Mouse (Mus musculus): ENCODE measurements around the gene Sv2b. TPM values are rescaled to one million over a fixed set of nuclear protein-coding genes. Genes with fewer than 3 reads are reported as not detected.

Gene Sv2b
- polyA plus RNA-seq, 1 experiment from 2014 or later, result 14.0 TPM

GRCm38 (mm10) chr7:75103900-75104299 is 205.2 kb downstream of the Sv2b start:
- no peaks in the 10 kb centered on the region for H3K9me3 ChIP-seq (ENCODE audit: control insufficient read depth, low read length)
- no peaks in the 10 kb centered on the region for H3K27me3 ChIP-seq (replicated peaks; ENCODE audit: control insufficient read depth, insufficient read depth, low read length)
- H3K27ac ChIP-seq (ENCODE audit: low read length), result no peak overlapping the region
- no peaks in the 10 kb centered on the region for H3K4me1 ChIP-seq (replicated peaks; ENCODE audit: control insufficient read depth, insufficient read depth, low read length)
- H3K9ac ChIP-seq (replicated peaks; ENCODE audit: low read depth, low read length), result no peak overlapping the region
- 29% methylated on average over 1 of the region's 1 CpGs for WGBS
- H3K36me3 ChIP-seq (ENCODE audit: control insufficient read depth, insufficient read depth), result no peaks in the 10 kb centered on the region
- no peak for ATAC-seq
- no peak overlapping the region for H3K4me3 ChIP-seq (replicated peaks; ENCODE audit: low read length)
- H3K4me2 ChIP-seq (ENCODE audit: low read length), result no peak overlapping the region

- H3K27me3 ChIP-seq (replicated peaks; ENCODE audit: control insufficient read depth, insufficient read depth, low read length), result no peaks in the 10 kb centered on the region
- no peaks in the 10 kb centered on the region for H3K9me3 ChIP-seq (ENCODE audit: control insufficient read depth, low read length)
- H3K27ac ChIP-seq (ENCODE audit: low read length), result no peak overlapping the region
- H3K9ac ChIP-seq (replicated peaks; ENCODE audit: low read depth, low read length), result no peak overlapping the region
- no peaks in the 10 kb centered on the region for H3K4me1 ChIP-seq (replicated peaks; ENCODE audit: control insufficient read depth, insufficient read depth, low read length)
- ATAC-seq, result no peak
- WGBS, result 75% methylated on average over 17 of the region's 17 CpGs
- H3K36me3 ChIP-seq (ENCODE audit: control insufficient read depth, insufficient read depth), result no peaks in the 10 kb centered on the region
- H3K4me3 ChIP-seq (replicated peaks; ENCODE audit: low read length), result no peak overlapping the region
- H3K4me2 ChIP-seq (ENCODE audit: low read length), result no peak overlapping the region
Measured at GRCm38 (mm10) chr7:75102536-75103332, 206.3 kb downstream of the Sv2b start.

GRCm38 (mm10) chr7:75085473-75085872 is 223.6 kb downstream of the Sv2b start:
- Histone ChIP-seq H3K27me3 (replicated peaks; ENCODE audit: control insufficient read depth, insufficient read depth, low read length) (no peaks in the 10 kb centered on the region), H3K9ac (replicated peaks; ENCODE audit: low read depth, low read length) (no peak overlapping the region), H3K9me3 (ENCODE audit: control insufficient read depth, low read length) (no peaks in the 10 kb centered on the region), H3K4me1 (replicated peaks; ENCODE audit: control insufficient read depth, insufficient read depth, low read length) (no peaks in the 10 kb centered on the region), H3K4me2 (ENCODE audit: low read length) (no peak overlapping the region), H3K36me3 (ENCODE audit: control insufficient read depth, insufficient read depth) (no peaks in the 10 kb centered on the region), H3K27ac (ENCODE audit: low read length) (no peak overlapping the region), H3K4me3 (replicated peaks; ENCODE audit: low read length) (no peak overlapping the region)
- 91% methylated on average over 4 of the region's 4 CpGs for WGBS
- ATAC-seq, result no peak

- H3K27me3 ChIP-seq (replicated peaks; ENCODE audit: control insufficient read depth, insufficient read depth, low read length), result no peaks in the 10 kb centered on the region
- H3K4me2 ChIP-seq (ENCODE audit: low read length), result no peak overlapping the region
- H3K9ac ChIP-seq (replicated peaks; ENCODE audit: low read depth, low read length), result no peak overlapping the region
- H3K9me3 ChIP-seq (ENCODE audit: control insufficient read depth, low read length), result no peaks in the 10 kb centered on the region
- no peaks in the 10 kb centered on the region for H3K36me3 ChIP-seq (ENCODE audit: control insufficient read depth, insufficient read depth)
- H3K27ac ChIP-seq (ENCODE audit: low read length), result no peak overlapping the region
- H3K4me1 ChIP-seq (replicated peaks; ENCODE audit: control insufficient read depth, insufficient read depth, low read length), result peaks cover 5% of the 10 kb centered on the region
- H3K4me3 ChIP-seq (replicated peaks; ENCODE audit: low read length), result no peak overlapping the region
- no peak for ATAC-seq
Measured at GRCm38 (mm10) chr7:75080163-75080562, 228.9 kb downstream of the Sv2b start.

- Histone ChIP-seq H3K27ac (ENCODE audit: low read length) (peak overlapping the region; percentile 56), H3K4me3 (replicated peaks; ENCODE audit: low read length) (no peak overlapping the region), H3K36me3 (ENCODE audit: control insufficient read depth, insufficient read depth) (no peaks in the 10 kb centered on the region), H3K9ac (replicated peaks; ENCODE audit: low read depth, low read length) (no peak overlapping the region), H3K9me3 (ENCODE audit: control insufficient read depth, low read length) (no peaks in the 10 kb centered on the region), H3K4me1 (replicated peaks; ENCODE audit: control insufficient read depth, insufficient read depth, low read length) (peaks cover 9% of the 10 kb centered on the region), H3K4me2 (ENCODE audit: low read length) (no peak overlapping the region), H3K27me3 (replicated peaks; ENCODE audit: control insufficient read depth, insufficient read depth, low read length) (no peaks in the 10 kb centered on the region)
- ATAC-seq, result peak; percentile 82
- WGBS, result 25% methylated on average over 8 of the region's 8 CpGs
Measured at GRCm38 (mm10) chr7:75077560-75078208, 231.4 kb downstream of the Sv2b start.

Other genes starting within 250 kb of the Sv2b start
- 10.0 and 12.0 TPM in 2 replicates for gene Akap13, start 146.3 kb upstream of the Sv2b start, polyA plus RNA-seq (2015; fragmentation: Nextera tagmentation; extraction: Ambion mirVana)

Measured in forebrain, embryonic 16.5 days (tissue).